Mouse (Mus musculus): ENCODE measurements at regions not wholly inside any gene's neighbourhood (a gene's known extent, or its start where the extent isn't known, plus 50 kb on each side); places are given as distances from the start of the nearest gene placed in this dataset.

DNA sequence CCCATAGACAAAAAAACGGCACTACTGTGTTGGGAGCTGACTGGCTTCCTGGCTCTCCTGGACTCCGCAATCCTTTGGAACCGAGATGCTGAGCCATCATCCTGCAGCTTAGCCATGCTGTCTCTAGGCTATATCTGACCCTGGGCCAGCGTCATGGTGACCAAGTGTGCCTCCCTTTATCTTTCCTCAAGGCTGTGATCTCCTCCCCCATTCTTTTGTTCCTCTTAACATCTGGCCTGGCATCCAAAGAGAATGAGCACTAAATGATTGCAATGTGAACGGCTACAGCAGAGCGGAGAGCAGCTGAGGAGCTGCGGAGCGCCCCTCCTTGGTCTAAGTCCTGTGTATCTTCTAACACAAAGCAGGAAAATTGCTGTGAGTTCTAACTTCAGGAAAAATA is 67.2 kb upstream of the Slc22a12 start:
- 0 out of 2 replicates have a peak, but pooled peaks cover 3% of the 10 kb centered on the region for H3K4me1 ChIP-seq
- H3K36me3 ChIP-seq, result no peaks in the 10 kb centered on the region
- WGBS, result 54% methylated on average over 8 of the region's 8 CpGs
- no peak overlapping the region for H3K4me3 ChIP-seq
- no peak overlapping the region for H3K27ac ChIP-seq
- H3K9me3 ChIP-seq, result no peaks in the 10 kb centered on the region
- no peak for ATAC-seq (ENCODE audit: insufficient number of reproducible peaks, insufficient read depth, low FRiP score, low TSS enrichment, low read depth)
- no peak overlapping the region for H3K9ac ChIP-seq
- no peak overlapping the region for H3K4me2 ChIP-seq
- no peaks in the 10 kb centered on the region for H3K27me3 ChIP-seq

DNA sequence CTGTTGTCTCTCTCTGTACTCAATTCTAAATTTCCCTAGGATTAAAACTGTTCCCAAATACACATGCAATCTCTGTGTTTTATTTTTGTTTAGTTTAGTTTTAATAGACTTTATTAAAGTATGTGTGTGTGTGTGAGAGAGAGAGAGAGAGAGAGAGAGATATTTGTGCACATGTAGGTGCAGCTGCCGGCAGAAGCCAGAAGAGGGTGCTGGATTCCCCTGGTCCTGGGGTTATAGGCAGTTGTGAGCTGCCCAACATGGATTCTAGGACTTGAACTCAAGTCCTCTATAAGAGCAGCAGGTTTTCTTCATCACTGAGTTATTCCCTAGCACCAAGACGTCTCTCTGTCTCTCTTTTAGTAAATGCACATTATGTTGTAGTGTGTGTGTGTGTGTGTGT is 64.7 kb upstream of the Slc22a12 start:
- Histone ChIP-seq H3K27me3 (no peaks in the 10 kb centered on the region), H3K9ac (no peak overlapping the region), H3K4me3 (no peak overlapping the region), H3K4me2 (no peak overlapping the region), H3K4me1 (0 out of 2 replicates have a peak, but pooled peaks cover 3% of the 10 kb centered on the region), H3K27ac (no peak overlapping the region), H3K36me3 (no peaks in the 10 kb centered on the region), H3K9me3 (no peaks in the 10 kb centered on the region)
- 65% methylated on average over 2 of the region's 2 CpGs for WGBS
- no peak for ATAC-seq (ENCODE audit: insufficient number of reproducible peaks, insufficient read depth, low FRiP score, low TSS enrichment, low read depth)

DNA sequence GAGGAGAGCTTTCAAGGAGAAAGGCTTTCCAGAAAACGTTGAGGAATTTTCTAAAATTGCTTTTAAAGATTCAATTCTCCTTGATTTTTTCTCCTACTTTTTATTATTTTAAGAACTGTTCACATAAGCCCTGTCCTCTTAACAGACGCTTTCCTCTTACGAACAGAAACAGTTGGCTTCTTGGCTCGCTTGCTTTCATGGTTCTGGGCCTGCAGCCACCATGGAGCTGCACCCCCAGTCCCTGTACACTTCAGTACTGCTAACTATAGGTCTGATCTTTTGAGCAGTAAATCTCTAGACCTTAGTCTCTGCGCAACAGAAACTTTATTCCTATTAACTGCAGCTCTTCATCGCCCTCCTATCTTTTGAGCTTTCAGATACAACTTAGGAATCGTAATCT is 63.8 kb upstream of the Slc22a12 start:
- no peaks in the 10 kb centered on the region for H3K36me3 ChIP-seq
- no peaks in the 10 kb centered on the region for H3K27me3 ChIP-seq
- no peak overlapping the region for H3K9ac ChIP-seq
- H3K27ac ChIP-seq, result no peak overlapping the region
- H3K9me3 ChIP-seq, result no peaks in the 10 kb centered on the region
- 0 out of 2 replicates have a peak, but pooled peaks cover 3% of the 10 kb centered on the region for H3K4me1 ChIP-seq
- no peak overlapping the region for H3K4me2 ChIP-seq
- no peak overlapping the region for H3K4me3 ChIP-seq
- no peak for ATAC-seq (ENCODE audit: insufficient number of reproducible peaks, insufficient read depth, low FRiP score, low TSS enrichment, low read depth)
- 82% methylated on average over 7 of the region's 7 CpGs for WGBS

DNA sequence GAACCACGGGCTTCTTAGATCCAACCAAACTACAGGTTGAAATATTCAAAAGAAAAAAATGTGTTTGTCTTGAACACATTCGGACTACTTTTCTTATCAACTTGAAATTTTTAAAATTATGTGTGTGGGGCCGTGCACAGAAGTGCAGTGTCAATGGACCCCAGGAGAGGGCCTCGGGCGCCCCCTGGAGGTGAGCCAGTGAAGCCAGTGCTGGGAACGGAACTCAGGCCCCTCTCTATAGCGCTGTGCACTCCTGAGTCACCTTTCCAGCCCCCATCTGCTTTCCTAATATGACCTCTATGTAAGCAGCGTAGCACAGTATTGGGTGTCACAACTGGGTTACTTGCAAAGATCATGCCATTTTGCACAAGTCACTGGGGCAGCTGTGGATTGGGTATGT is 61.9 kb upstream of the Slc22a12 start:
- no peaks in the 10 kb centered on the region for H3K36me3 ChIP-seq
- WGBS, result 59% methylated on average over 8 of the region's 8 CpGs
- H3K4me2 ChIP-seq, result no peak overlapping the region
- H3K4me3 ChIP-seq, result no peak overlapping the region
- H3K4me1 ChIP-seq, result no peaks in the 10 kb centered on the region; the same call in 1 of the 2 replicates
- H3K27ac ChIP-seq, result no peak overlapping the region
- ATAC-seq (ENCODE audit: insufficient number of reproducible peaks, insufficient read depth, low FRiP score, low TSS enrichment, low read depth), result no peak
- 0 out of 2 replicates have a peak, but pooled peaks cover 3% of the 10 kb centered on the region for H3K27me3 ChIP-seq
- no peaks in the 10 kb centered on the region for H3K9me3 ChIP-seq
- H3K9ac ChIP-seq, result no peak overlapping the region

DNA sequence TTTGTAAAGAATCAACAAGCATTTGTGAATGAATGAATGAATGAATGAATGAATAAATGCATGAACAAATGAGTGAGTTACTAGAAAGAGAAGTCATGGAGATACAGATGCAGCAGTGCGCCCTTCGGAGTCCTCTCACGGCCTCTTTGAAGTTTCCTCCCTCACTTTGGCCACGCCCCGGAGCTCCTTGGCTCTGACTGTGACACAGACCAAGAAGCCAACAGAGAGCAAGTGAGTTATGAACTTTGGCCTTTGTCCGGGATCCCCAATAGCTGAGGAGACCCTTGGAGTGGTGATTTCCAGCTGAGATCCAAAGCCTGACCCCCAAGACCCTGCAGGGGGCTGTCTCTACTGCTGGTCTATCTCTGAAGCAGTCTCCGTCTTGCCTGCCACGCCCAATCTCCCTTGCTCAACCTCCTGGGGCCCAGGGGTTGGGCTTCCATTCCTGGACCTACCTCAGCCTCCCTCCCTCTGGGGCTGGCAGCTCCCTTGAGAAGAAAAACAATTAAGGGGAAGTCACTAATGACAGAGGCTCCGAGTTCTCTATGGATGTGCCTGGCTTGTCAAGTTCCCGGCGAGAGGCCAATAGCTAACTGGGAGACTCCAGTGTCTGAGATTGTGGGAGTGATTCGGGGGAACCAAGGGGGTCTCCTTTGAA is 58.2 kb upstream of the Slc22a12 start:
- no peak for ATAC-seq (ENCODE audit: insufficient number of reproducible peaks, insufficient read depth, low FRiP score, low TSS enrichment, low read depth)
- Histone ChIP-seq H3K9ac (no peak overlapping the region), H3K27ac (no peak overlapping the region), H3K9me3 (no peaks in the 10 kb centered on the region), H3K4me2 (no peak overlapping the region), H3K4me1 (no peaks in the 10 kb centered on the region; the same call in 1 of the 2 replicates), H3K27me3 (0 out of 2 replicates have a peak, but pooled peaks cover 3% of the 10 kb centered on the region), H3K36me3 (no peaks in the 10 kb centered on the region), H3K4me3 (no peak overlapping the region)
- WGBS, result 36% methylated on average over 12 of the region's 12 CpGs

DNA sequence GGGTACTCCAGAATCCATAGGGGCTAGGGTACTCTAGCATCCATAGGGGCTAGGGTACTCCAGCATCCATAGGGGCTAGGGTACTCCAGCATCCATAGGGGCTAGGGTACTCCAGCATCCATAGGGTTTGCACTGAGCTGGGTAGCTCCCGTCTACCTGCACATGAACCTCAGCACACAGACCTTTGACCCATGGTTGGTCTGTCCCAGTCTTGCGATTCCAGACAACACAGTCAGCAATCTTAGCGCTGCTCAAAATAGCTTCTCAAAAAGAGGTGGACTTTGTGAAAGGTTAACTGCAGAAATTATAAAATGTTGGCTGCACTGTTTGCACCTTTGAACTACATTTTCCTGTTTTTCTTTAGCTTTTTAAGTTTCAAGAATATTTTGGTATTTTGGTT is 56.4 kb upstream of the Slc22a12 start:
- H3K9me3 ChIP-seq, result no peaks in the 10 kb centered on the region
- 0 out of 2 replicates have a peak, but pooled peaks cover 3% of the 10 kb centered on the region for H3K27me3 ChIP-seq
- H3K4me2 ChIP-seq, result no peak overlapping the region
- H3K36me3 ChIP-seq, result no peaks in the 10 kb centered on the region
- no peak overlapping the region for H3K4me3 ChIP-seq
- WGBS, result 86% methylated on average over 3 of the region's 3 CpGs
- H3K4me1 ChIP-seq, result no peaks in the 10 kb centered on the region; the same call in 1 of the 2 replicates
- no peak overlapping the region for H3K9ac ChIP-seq
- H3K27ac ChIP-seq, result no peak overlapping the region
- ATAC-seq (ENCODE audit: insufficient number of reproducible peaks, insufficient read depth, low FRiP score, low TSS enrichment, low read depth), result no peak

DNA sequence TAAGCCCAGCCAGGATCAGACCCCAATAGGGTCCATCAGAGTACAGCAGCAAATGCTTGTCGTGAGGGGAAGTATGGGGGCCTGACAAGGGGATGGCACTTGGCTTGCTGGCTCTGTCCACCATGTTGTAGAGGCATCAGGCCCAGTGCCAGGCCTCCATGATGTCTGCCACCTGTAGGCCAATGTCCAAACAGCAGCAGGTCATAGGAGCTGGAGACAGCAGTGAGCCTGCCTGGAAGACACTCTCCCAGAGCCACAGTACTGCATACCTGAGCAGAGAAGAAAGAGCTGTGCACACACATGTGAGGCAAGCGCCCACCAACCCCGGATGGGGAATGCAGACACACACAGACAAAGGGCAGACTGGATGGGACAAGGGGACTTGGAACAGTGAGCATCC is 55.4 kb upstream of the Slc22a12 start:
- Histone ChIP-seq H3K27ac (no peak overlapping the region), H3K27me3 (0 out of 2 replicates have a peak, but pooled peaks cover 3% of the 10 kb centered on the region), H3K4me1 (no peaks in the 10 kb centered on the region; the same call in 1 of the 2 replicates), H3K9me3 (no peaks in the 10 kb centered on the region), H3K4me3 (no peak overlapping the region), H3K36me3 (no peaks in the 10 kb centered on the region), H3K4me2 (no peak overlapping the region), H3K9ac (no peak overlapping the region)
- 74% methylated on average over 3 of the region's 3 CpGs for WGBS
- no peak for ATAC-seq (ENCODE audit: insufficient number of reproducible peaks, insufficient read depth, low FRiP score, low TSS enrichment, low read depth)

DNA sequence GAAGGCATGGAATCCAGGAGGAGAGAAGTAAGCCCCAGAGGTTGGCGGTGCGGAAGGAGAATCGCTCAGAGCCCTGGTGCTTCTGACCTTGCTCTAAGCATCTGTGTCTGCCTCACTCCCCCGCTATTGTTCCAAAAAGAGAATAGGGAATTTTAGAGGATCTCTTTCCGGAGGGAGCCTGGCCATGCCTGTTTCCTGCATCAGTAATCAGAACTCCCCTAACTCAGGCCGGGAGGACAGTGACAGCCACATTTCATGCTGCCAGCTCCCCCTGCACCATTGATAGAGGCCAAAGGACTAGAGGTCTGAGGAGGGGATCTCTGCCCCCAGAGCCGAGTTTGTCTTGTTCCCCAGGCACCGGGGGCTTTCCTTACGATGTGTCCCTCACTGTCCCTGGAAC is 53.0 kb upstream of the Slc22a12 start:
- Histone ChIP-seq H3K27ac (no peak overlapping the region), H3K27me3 (no peaks in the 10 kb centered on the region), H3K9me3 (no peaks in the 10 kb centered on the region), H3K9ac (no peak overlapping the region), H3K4me2 (no peak overlapping the region), H3K4me3 (no peak overlapping the region), H3K4me1 (no peaks in the 10 kb centered on the region), H3K36me3 (no peaks in the 10 kb centered on the region)
- ATAC-seq (ENCODE audit: insufficient number of reproducible peaks, insufficient read depth, low FRiP score, low TSS enrichment, low read depth), result no peak
- WGBS, result 60% methylated on average over 9 of the region's 9 CpGs

All from embryonic facial prominence, embryonic 13.5 days (tissue).